Mouse (Mus musculus) erythroblast, adult 5-6 weeks (primary cell): Measurements from ENCODE around the gene Gipc2. TPM values are rescaled to one million over a fixed set of nuclear protein-coding genes. Genes with fewer than 3 reads are reported as not detected.

ENCODE experiments used
- ATAC-seq: replicated peaks from 2 replicates; pipeline ENCODE4 v1.8.0; 2016; ENCODE audit warnings: moderate number of reproducible peaks, mild to moderate bottlenecking, moderate TSS enrichment, inconsistent platforms; ENCODE audit not compliant: poor library complexity, low FRiP score, severe bottlenecking
- total RNA-seq, 2 experiments: library from RNA; stranded (forward) in 1 of 2; stranded (reverse) in 1 of 2; fragments of 150-400 nt in 1 of 2; fragments of 200-764, 138-1000 nt in 1 of 2; gene quantifications; 2 replicates each; pipeline versions ENCODE4 v1.2.3 to v1.2.4; 2015 to 2017; ENCODE audit warnings: low replicate concordance in 2 of 2

Gipc2 gene
- total RNA-seq (2015; ENCODE audit: low replicate concordance) (not detected in 2 replicates), total RNA-seq (2017; ENCODE audit: low replicate concordance) (2.4 and 4.7 TPM in 2 replicates)

DNA sequence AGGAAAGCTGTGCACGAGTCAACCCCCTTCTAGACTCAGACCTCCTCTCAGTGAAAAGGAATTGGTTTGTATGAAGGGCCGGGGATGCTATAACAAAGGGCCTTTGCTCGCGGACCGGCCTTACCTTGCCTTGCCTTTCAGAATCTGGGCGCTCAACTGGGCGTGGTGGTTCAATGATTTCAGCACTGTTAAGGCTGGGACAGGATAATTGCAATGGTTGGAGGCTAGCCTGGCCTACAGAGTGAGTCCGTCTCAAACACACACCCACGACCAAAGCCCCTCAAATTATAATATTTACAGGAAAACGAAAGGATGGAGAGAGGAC, at the start of gene Gipc2:
Gene Gipc2, minus strand, starts transcription at position 132 of the 325 bp plus-strand sequence.
- no peak for ATAC-seq

DNA sequence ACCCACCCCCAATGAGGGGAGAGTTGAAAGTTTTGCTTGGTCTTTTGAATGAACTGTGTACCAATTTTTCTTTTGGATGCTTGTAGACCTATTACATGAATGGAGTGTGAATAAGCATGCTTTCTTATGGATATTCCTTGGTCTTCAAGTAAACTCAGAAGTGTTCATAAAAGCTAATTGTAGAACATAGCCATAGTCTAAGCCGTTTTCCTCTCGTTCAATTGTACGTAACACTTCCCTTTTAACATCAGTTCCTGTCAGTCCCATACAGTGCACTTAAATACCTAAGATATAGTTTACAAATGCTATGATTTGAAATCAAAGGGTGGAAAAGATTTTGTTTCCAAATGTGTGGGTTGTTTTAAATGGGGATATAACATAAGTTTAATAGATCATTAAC, 47.4 kb upstream of the Gipc2 start:
- ATAC-seq, result no peak

DNA sequence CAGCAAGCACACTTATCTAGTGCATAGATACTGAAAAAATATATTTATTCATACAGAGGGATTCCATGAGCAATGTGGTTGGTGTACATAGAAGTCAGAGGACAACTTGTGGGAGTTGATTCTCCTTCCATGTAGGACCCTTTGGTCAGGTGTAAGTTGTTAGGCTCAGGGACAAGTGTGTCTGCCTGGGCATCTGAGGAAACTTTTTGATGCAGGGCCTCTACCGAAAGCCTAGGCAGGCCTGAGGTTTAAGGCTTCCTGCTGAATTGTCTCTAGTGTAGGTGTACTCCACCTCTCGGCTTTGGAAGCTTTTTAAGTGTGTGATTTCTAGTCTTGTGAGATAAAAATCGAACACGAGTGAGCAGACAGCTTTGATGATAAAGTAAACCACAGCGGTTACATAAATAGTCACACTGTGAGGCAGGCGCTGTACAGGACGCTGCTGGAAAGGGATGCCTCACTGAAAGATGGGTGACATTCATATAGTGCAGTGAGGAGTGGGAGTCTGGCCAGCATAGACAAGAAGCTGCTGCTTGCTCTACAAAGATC, 45.8 kb upstream of the Gipc2 start:
- no peak for ATAC-seq

DNA sequence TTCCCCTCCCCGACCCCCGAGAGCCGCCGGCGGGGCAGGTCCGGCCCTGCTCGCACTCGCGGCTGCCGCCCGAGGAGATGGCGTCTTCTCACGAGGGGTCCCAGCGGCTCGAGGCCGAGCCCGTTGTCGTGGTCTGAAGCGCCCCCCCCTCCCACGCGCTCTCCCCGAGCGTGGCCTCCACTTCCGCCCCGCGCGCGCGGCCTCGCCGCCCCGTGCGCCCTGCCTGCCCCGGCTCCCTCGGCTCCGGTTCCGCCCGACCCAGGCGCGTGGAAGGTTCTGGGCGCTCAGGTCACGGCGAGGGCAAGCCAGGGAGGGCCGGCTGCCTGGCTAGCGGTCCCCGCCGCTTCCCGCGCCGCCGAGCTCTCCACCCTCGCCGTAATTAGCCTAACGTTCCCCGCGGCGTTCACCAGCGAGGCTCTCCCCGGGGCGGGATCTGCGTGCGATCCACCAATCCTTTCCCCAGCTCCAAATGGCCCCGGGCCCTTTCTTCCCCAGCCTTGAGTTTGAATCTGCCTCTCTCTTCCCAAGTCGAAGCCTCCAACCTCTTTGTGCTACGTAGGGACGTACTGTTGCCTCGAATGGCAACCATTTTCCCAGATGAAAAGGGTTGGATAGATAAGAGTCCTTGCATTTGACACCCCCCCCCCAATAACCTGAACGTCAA, 44.8 kb upstream of the Gipc2 start:
- ATAC-seq, result peak; percentile 43

DNA sequence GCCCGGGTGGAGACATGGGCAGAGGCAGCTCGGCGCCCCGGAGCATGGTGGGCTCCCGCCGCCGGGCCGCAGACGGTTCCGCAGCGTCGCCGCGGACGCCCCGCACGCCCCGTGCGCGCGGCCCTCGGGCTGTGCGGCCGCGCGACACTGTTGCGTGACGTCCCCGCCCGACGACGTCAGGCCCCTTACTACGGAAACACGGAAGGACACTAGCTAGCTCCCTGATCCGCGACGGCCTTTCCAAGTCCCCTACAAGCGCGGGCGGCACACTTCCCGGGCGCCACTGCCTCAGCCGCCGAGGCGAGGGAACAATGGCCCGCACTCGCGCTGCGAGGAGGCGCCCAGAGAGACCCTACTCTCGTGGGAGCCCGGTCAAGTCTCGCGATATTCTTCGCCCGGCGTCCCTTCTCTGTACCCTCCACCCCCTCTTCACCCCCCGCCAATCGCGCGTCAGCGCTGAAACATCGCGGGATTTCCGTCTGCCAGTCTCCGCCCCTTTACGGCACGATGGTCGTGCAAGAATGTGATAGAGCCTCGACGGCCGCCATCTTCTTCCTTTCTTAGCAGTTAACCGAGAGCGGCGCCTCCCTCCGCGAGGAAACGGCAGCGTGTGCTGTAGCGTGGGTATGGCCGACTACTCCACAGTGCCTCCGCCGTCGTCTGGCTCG, 44.1 kb upstream of the Gipc2 start, which contains the start of the genes Dnajb4 and Fubp1:
Gene Dnajb4, minus strand, starts transcription at position 336 of the 668 bp plus-strand sequence.
Gene Fubp1, plus strand, starts transcription at position 456 of the 668 bp plus-strand sequence.
- peak; percentile 89 for ATAC-seq

DNA sequence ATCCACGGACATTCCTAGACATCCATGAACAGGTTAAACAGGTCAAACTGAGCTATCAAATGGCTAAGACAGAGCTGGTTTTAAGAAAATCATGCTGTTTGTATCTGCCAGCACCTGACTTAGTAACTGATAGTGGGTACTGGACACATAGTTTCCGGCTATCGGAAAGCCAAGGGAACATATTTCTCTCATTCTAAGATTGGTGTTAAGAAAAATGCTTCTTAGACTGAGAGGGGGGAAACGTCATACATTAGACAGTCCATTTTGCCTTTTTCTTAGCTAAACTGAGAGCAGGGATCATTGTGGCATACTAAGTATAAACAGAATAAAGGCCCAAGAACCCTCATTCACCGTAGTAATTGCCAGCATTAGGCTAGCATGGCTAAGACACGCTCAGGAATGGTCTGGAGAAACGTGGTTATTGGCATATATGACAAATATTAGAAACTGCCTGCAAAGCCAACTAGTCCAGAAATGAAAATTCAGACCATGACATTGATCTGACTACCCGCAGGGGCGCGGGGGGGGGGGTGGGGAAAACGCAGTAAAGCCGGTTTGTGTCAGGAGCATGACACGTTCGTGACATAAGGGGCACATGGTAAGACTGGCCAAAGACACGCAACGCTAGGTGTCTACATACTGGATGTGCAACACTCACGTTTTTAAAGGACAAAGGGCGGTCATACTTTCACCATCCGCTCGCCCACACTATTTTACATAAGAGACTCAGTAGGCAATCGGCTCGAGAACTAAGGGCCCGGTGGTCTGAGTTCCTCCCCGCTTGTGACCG, 43.3 kb upstream of the Gipc2 start:
- ATAC-seq, result no peak

DNA sequence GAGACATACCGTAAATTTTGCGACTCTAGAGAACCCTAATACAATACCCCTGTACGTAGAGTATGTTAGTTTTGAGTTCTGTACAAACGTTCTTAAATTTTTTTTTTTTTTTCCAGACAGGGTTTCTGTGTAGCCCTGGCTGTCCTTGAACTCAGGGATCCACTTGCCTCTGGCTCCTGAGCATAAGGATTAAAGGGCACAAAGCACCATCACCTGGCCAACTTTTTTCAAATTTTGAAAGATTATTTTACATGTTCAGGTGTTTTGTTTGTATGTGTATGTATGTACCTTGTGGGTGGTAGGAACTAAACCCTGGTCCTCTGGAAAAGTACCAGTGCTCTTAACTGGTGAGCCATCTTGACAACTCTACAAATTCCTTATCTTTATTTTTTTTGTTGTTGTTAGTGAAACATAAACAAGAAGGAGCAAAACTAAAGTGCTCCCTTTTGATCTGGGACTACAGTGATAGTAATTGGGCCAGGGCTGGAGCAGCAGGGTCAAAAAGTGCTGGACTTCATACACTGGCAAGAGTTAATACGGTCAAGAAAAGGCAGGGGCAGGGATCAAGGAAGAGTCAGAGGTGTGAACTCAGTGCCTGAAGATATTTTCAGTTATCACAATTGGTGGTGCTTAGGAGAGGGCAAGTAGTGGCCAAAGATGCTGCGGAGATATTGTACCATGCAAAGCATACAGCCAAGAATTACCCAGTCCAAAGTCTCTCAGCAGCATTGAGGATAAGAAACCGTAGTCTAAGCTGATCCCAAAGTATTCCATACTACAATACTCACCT, 42.3 kb upstream of the Gipc2 start:
- no peak for ATAC-seq

DNA sequence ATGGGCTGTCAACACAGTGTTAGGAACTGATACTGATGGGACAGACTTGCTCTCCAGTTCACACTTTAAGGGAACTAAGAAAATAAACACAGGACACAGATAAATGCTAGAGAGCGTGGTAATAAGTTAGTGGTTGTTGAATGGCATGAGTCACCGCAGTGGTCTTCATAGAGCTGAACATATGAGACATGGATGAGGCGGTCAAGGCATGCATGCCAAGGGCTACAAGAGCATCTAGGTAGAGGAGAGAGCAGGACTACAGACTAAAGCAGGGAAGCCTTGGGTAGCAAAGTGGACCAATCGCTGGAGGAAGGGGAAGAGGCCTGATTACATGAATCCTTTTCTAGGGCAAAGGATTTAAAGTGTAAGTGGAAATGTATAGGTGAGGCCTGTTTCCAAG, 41.1 kb upstream of the Gipc2 start:
- no peak for ATAC-seq

DNA sequence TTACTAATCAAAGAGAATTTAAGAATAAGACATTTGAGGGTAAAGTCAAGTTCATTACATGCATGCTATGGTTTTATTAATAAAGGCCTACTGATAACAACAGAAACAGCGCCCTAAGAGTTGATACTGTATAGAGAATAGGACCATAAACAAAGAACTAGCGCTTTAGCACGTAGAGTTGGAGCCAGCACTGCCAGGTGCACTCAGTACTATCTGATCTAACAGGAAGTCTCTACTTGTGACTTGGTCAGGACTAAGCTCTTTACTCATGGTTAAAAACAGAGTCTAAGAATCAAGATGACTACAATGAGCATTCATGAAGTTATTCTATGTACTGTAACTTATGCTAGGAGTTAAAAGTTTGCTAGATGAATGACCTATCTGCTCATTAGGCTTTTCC, 38.5 kb upstream of the Gipc2 start:
- ATAC-seq, result no peak

DNA sequence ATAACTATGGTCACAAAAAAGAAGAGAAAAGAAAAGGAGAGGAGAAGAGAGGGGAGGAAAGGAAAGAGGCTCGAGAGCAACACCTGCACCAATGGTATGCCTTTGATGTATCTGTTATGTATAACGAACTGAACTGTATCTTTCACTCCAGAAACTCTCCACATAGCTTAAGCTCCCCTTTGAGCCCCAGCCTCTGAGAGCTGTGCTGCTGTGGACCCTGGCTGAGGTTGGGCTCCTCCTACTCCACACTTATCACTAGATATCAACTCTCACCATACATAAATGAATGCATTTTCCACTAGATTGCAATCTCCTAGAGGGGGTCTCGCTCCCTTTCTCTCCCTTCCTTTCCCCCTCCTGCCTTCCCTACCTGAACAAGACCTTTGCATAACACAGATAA, 38.0 kb upstream of the Gipc2 start:
- ATAC-seq, result no peak

DNA sequence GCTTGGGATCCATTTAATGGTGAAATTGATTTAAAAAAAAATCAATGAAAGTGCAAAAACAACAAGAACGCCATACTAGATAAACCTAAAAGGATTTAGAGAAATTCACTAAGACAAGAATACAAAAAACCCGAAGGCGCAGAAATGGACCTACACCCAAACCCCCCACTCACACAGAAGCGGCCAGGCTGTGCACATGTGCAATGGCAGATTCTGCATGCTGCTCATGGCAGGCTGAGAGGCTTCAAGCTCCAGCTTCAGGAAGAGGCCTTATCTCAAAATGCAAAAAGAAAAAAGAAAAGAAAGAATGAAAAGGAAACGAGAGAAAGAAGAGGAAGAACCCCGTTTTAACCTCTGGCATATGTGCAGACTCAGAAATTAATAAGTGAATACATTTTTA, 37.4 kb upstream of the Gipc2 start:
- no peak for ATAC-seq

DNA sequence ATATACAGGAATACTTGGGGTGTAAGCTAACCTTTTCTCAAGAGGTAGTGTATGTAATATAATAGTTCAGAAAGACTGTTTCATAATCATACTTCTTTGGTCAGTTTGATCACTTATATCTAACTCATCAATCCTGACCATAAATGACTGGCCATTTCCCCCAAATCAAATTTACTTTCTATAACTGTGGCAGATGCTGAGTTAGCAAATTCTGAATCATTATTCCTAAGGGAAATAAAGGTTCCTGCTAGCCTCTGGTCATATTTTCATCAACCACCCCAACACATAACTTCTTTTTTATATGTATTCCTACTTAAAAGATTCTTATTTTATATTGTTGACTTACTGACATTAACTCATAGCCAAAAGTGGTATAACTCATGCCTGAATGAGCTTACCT, 36.9 kb upstream of the Gipc2 start:
- no peak for ATAC-seq

DNA sequence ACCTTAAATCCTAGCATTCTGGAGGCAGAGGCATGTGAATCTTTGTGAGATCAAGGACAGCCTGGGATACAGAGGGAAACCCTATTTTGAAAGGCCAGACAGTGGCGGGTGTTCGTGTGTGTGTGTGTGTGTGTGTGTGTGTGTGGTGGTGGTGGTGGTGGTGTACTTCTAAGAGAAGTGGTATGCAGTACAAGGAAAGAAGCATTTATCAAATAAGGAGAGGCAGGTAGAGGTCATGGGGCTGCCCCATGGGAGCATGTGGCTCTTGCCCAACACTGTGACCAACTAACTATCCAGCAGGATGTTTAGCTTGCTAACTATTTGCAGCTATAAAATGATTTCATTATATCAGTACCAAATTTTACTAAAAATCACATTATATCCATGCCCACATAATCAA, 35.6 kb upstream of the Gipc2 start:
- ATAC-seq, result no peak

DNA sequence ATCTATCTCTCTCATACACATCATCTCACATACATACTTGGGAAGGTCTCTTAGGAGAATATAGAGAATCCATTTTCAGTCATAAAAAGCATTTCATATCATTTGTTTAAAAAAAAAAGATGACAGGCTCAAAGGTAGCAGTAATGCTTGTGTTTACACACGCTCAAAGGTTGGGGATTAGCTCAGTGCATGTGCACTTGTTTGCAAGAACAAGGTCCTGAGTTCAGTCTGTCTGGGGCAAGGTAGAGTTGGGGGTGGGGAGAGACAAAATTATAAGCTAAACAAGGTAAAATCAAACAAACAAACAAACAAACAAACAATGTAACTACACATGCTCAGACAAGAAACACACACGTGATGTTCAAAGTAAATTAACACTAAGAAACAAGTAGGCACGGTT, 35.2 kb upstream of the Gipc2 start:
- ATAC-seq, result no peak

DNA sequence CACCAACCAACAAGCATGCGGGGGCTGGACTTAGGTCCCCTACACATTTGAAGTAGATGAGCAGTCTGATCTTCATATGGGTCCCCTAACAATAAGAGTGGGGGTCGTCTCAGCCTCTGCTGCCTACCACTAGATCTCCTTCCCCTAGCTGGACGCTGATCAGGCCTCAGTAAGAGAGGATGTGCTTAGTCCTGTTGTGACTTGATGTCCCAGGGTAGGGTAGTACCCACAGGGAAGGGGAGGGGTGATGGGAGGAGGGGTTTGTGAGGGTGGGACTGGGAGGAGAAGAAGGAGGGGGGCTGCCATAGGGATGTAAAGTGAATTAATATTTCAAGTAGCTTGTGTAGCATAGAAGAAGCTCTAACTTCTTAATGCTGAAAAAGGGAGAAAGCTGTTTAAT, 33.1 kb upstream of the Gipc2 start:
- ATAC-seq, result no peak

DNA sequence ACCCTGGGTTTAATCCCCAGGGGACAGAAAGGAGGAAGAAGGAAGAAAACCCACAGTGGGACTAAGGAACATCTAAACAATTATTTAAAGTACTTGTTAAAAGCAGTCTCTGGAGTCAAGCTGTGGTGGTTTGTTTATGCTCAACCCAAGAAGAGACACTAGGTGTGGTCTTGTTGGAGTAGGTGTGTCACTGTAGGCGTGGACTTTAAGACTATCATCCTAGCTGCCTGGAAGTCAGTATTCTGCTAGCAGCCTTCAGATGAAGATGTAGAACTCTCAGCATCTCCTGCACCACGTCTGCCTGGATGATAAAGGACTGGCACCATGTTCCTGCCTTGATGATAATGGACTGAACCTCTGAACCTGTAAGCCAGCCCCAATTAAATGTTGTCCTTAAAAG, 31.2 kb upstream of the Gipc2 start:
- ATAC-seq, result peak; percentile 78

DNA sequence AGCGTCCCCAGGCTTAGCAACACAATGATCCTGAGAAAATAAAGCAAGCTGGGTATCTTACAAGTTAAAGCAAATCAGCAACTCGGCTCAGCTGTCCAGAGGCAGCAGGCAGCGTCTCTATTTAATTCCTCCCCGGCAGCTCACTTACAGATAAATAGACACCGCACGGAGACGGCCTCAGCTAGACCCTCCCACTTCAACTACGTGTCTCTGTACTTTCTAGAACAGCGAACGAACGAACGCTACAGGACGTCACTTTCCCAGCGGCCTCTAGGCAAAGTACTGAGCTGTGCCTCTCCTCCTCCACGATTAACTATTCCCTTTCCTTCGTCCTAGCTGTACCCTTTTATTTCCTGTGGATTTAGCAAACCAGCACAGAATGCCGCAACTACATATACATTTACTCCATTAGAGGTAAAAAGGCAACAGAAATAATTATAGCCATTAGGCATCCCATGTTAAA, 27.6 kb upstream of the Gipc2 start:
- ATAC-seq, result peak; percentile 84

DNA sequence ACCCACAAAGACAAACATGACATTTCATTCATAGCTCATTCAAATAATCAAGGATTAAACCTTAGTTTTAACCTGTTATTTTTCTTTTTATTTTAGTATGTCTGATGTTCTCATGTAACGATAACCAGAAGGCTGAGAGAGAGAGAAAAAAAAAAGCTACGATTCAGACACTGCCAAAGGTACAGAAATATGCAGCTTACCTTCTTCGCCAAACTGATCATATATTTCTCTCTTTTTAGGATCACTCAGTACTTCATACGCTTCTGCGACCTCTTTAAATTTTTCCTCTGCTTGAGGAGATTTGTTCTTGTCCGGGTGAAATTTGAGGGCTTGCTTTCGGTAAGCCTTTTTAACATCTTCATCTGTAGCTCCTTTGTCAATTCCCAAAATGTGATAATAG, 27.1 kb upstream of the Gipc2 start:
- 0 out of 2 replicates have a peak, but pooled peaks have one; percentile 13 for ATAC-seq

DNA sequence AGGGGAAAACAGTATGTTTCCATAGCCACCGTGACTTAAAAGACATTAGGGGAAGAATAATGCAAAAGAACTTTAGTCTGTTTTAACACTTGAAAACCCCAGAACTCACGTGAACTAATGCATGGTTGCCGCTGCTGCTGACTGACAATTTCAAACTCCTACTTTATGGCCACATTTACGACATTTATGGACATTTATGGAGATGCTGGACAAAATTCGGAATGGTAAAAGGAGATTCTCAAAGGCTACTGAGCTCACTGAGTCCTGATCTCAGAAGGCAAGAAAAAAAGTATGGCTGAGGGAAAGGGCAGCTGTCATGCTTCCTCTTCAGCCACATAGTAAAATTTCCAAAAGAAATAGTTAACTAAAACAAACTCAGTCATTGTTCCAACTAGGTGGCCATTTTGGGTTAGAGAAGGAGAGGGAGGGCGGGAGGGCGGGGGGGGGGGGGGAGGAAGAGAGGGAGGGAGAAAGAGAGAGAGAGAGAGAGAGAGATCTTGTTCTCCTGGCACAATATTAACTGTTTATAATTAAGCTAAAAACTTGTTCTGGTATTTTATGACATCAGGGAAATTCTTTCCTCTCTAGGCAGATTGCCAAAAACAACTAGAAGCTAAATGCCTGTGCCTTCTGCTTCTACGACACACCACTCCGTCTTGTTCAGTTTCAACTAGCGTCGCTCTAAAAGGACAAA, 26.4 kb upstream of the Gipc2 start:
- ATAC-seq, result 0 out of 2 replicates have a peak, but pooled peaks have one; percentile 3
